22 mouse cellular contexts compared by ENCODE assay signal in genomic region chr11:116915241-116915640, GRCm38 (mm10). TPM values are rescaled to one million over a fixed set of nuclear protein-coding genes. Genes with fewer than 3 reads are reported as not detected.
"Had no signal": no experiment of that assay in that cellular context is flagged by ENCODE, and none has a peak within 500 bp of the region (broad histone marks: within the 10 kb centered on the region; RNA-seq: fewer than 3 reads in every experiment).

No protein-coding gene starts in this region.

- H3K9me3 ChIP-seq: heart, embryonic 10.5 days; heart, embryonic 12.5 days; hindbrain, embryonic 10.5 days; hindbrain, embryonic 12.5 days; intestine, embryonic 15.5 days; limb, embryonic 10.5 days; limb, embryonic 12.5 days had no signal

- H3K27ac ChIP-seq: heart, embryonic 10.5 days; hindbrain, embryonic 10.5 days; hindbrain, embryonic 12.5 days; hindbrain, embryonic 14.5 days; intestine, embryonic 15.5 days; limb, embryonic 10.5 days; limb, embryonic 12.5 days had no signal

- H3K4me3 ChIP-seq: heart, embryonic 10.5 days; heart, embryonic 12.5 days; hindbrain, embryonic 10.5 days; hindbrain, embryonic 12.5 days; intestine, embryonic 15.5 days; left cerebral cortex, adult 2 months; limb, embryonic 10.5 days; limb, embryonic 12.5 days had no signal

- H3K36me3 ChIP-seq: heart, embryonic 10.5 days; heart, embryonic 12.5 days; hindbrain, embryonic 10.5 days; hindbrain, embryonic 12.5 days; intestine, embryonic 15.5 days; limb, embryonic 10.5 days; limb, embryonic 12.5 days had no signal

- DNase-seq: gastrocnemius, postnatal 14 days; gastrocnemius, postnatal 36 days; heart, adult 11 months; heart, postnatal 10 days; heart, postnatal 4 days; kidney, adult 18-20 months; kidney, adult 8-10 months; kidney, postnatal 10 days; kidney, postnatal 25 days; kidney, postnatal 4 days; liver had no signal

RNA-seq across cellular contexts. Expression of gene Mgat5b, which starts 3.4 kb away (rescaled TPM):
- total RNA-seq: gastrocnemius, adult 18-20 months; gastrocnemius, adult 8-10 months; gastrocnemius, postnatal 36 days had no signal
